31 mouse cellular contexts compared by ENCODE assay signal in genomic region chr2:139817275-139817674, GRCm38 (mm10).
DNase-seq lines count a peak whose midpoint lies in the region; ATAC-seq and TF ChIP-seq lines count a peak whose summit lies in the region.
"Had no signal": no experiment of that assay in that cellular context is flagged by ENCODE, and none has a peak within 500 bp of the region (broad histone marks: within the 10 kb centered on the region; RNA-seq: fewer than 3 reads in every experiment).

No protein-coding gene starts in this region.

- TF ChIP-seq CTCF in kidney, postnatal 0 days (IDR thresholded peaks at IDR 0.05; ENCODE audit: low read depth): no peak; the same call in 1 of the 2 replicates
- TF ChIP-seq CTCF in stomach, postnatal 0 days (IDR thresholded peaks at IDR 0.05; ENCODE audit: low read depth): peak; percentile 35

- H3K4me3 ChIP-seq in forebrain, embryonic 11.5 days (ENCODE audit: low read depth, low read length): no peak overlapping the region
- H3K4me3 ChIP-seq in forebrain, embryonic 15.5 days: no peak overlapping the region
- no peak overlapping the region for H3K4me3 ChIP-seq in kidney, postnatal 0 days (replicated peaks; ENCODE audit: low read depth, low read length)
- H3K4me3 ChIP-seq in neural tube, embryonic 12.5 days: no peak overlapping the region
- no peak overlapping the region for H3K4me3 ChIP-seq in stomach, postnatal 0 days (ENCODE audit: low read depth, low read length)
- H3K4me3 ChIP-seq: erythroblast, embryonic 14.5 days; forebrain, embryonic 13.5 days; heart, embryonic 12.5 days; liver, embryonic 15.5 days; midbrain, embryonic 10.5 days; neural tube, embryonic 15.5 days had no signal

- H3K9me3 ChIP-seq in forebrain, embryonic 11.5 days (ENCODE audit: control insufficient read depth, low read length): no peaks in the 10 kb centered on the region
- no peaks in the 10 kb centered on the region for H3K9me3 ChIP-seq in forebrain, embryonic 15.5 days
- no peaks in the 10 kb centered on the region for H3K9me3 ChIP-seq in kidney, postnatal 0 days (replicated peaks; ENCODE audit: low read length)
- H3K9me3 ChIP-seq in neural tube, embryonic 12.5 days: no peaks in the 10 kb centered on the region
- H3K9me3 ChIP-seq in stomach, postnatal 0 days (ENCODE audit: control insufficient read depth, low read length): no peaks in the 10 kb centered on the region
- H3K9me3 ChIP-seq: forebrain, embryonic 13.5 days; G1E; heart, embryonic 12.5 days; liver, embryonic 15.5 days; midbrain, embryonic 10.5 days; neural tube, embryonic 15.5 days had no signal

- no peak overlapping the region for H3K9ac ChIP-seq in forebrain, embryonic 11.5 days (ENCODE audit: low read length)
- H3K9ac ChIP-seq in forebrain, embryonic 15.5 days (replicated peaks): no peak overlapping the region
- no peak overlapping the region for H3K9ac ChIP-seq in kidney, postnatal 0 days (ENCODE audit: low read depth, low read length)
- no peak overlapping the region for H3K9ac ChIP-seq in neural tube, embryonic 12.5 days
- H3K9ac ChIP-seq in stomach, postnatal 0 days (ENCODE audit: low read length): no peak overlapping the region
- H3K9ac ChIP-seq: forebrain, embryonic 13.5 days; heart, embryonic 12.5 days; hindbrain, embryonic 14.5 days; liver, embryonic 15.5 days; neural tube, embryonic 15.5 days had no signal

- ATAC-seq in forebrain, embryonic 11.5 days (replicated peaks; ENCODE audit: low FRiP score): peak; percentile 28
- no peak for ATAC-seq in forebrain, embryonic 15.5 days (replicated peaks)
- peak; percentile 63 for ATAC-seq in kidney, postnatal 0 days (replicated peaks; ENCODE audit: low FRiP score, low read depth)
- 0 out of 2 replicates have a peak, but pooled peaks have one; percentile 31 for ATAC-seq in neural tube, embryonic 12.5 days (ENCODE audit: low FRiP score, low read depth)
- no peak for ATAC-seq in stomach, postnatal 0 days (ENCODE audit: low FRiP score, low TSS enrichment)
- ATAC-seq: forebrain, embryonic 13.5 days; inflammation-experienced regulatory T-cells, adult 6 months; Patski had no signal

- DNase-seq in forebrain, embryonic 11.5 days (ENCODE audit: low spot score): no peak
- peak; percentile 33 for DNase-seq in kidney, postnatal 0 days (ENCODE audit: low spot score)
- DNase-seq in kidney, adult 9 months: no peak
- no peak for DNase-seq in neural tube, embryonic 10.5 days (ENCODE audit: extremely low spot score, low spot score)
- DNase-seq in stomach, postnatal 0 days (ENCODE audit: low spot score): no peak
- DNase-seq in MN1 (ENCODE audit: low spot score): no peak
- DNase-seq: adrenal gland, adult 2 months; adrenal gland, postnatal 36 days; cerebellum, adult 2 months; cerebellum, postnatal 14 days; gastrocnemius, postnatal 14 days; heart, adult 11 months; heart, postnatal 4 days; kidney, adult 2 months; kidney, postnatal 4 days; layer of hippocampus, postnatal 36 days; left cerebral cortex, postnatal 4 days; retina, postnatal 1 day; right cerebral cortex, postnatal 14 days had no signal

- no peak overlapping the region for H3K4me2 ChIP-seq in forebrain, embryonic 11.5 days (ENCODE audit: low read depth, low read length, severe bottlenecking)
- H3K4me2 ChIP-seq in forebrain, embryonic 15.5 days (replicated peaks): no peak overlapping the region
- no peak overlapping the region for H3K4me2 ChIP-seq in kidney, postnatal 0 days (ENCODE audit: low read length)
- no peak overlapping the region for H3K4me2 ChIP-seq in neural tube, embryonic 12.5 days (replicated peaks)
- H3K4me2 ChIP-seq in stomach, postnatal 0 days (replicated peaks; ENCODE audit: low read depth): no peak overlapping the region
- H3K4me2 ChIP-seq: forebrain, embryonic 13.5 days; heart, embryonic 12.5 days; hindbrain, embryonic 14.5 days; liver, embryonic 15.5 days; neural tube, embryonic 15.5 days had no signal

- H3K27ac ChIP-seq in forebrain, embryonic 11.5 days (ENCODE audit: low read depth, low read length): no peak overlapping the region
- H3K27ac ChIP-seq in forebrain, embryonic 15.5 days (replicated peaks): no peak overlapping the region
- no peak overlapping the region for H3K27ac ChIP-seq in kidney, postnatal 0 days
- no peak overlapping the region for H3K27ac ChIP-seq in neural tube, embryonic 12.5 days
- H3K27ac ChIP-seq in stomach, postnatal 0 days (replicated peaks): no peak overlapping the region
- H3K27ac ChIP-seq: forebrain, embryonic 13.5 days; hindbrain, embryonic 14.5 days; liver, embryonic 15.5 days; midbrain, embryonic 10.5 days; neural tube, embryonic 15.5 days had no signal

- no peaks in the 10 kb centered on the region for H3K4me1 ChIP-seq in forebrain, embryonic 11.5 days (replicated peaks; ENCODE audit: control insufficient read depth, insufficient read depth, low read length)
- H3K4me1 ChIP-seq in forebrain, embryonic 15.5 days: no peaks in the 10 kb centered on the region
- H3K4me1 ChIP-seq in kidney, postnatal 0 days (replicated peaks; ENCODE audit: insufficient read depth, low read length): no peaks in the 10 kb centered on the region
- no peaks in the 10 kb centered on the region for H3K4me1 ChIP-seq in neural tube, embryonic 12.5 days
- H3K4me1 ChIP-seq in stomach, postnatal 0 days (replicated peaks; ENCODE audit: control insufficient read depth, insufficient read depth): peaks cover 4% of the 10 kb centered on the region; the same call in 1 of the 2 replicates
- H3K4me1 ChIP-seq: forebrain, embryonic 13.5 days; heart, embryonic 12.5 days; liver, embryonic 15.5 days; midbrain, embryonic 10.5 days; neural tube, embryonic 15.5 days had no signal

- H3K27me3 ChIP-seq in forebrain, embryonic 11.5 days (ENCODE audit: control insufficient read depth, insufficient read depth, low read length): no peaks in the 10 kb centered on the region
- no peaks in the 10 kb centered on the region for H3K27me3 ChIP-seq in forebrain, embryonic 15.5 days
- H3K27me3 ChIP-seq in kidney, postnatal 0 days (ENCODE audit: insufficient read depth, low read length): no peaks in the 10 kb centered on the region
- no peaks in the 10 kb centered on the region for H3K27me3 ChIP-seq in neural tube, embryonic 12.5 days (replicated peaks)
- no peaks in the 10 kb centered on the region for H3K27me3 ChIP-seq in stomach, postnatal 0 days (ENCODE audit: control insufficient read depth, insufficient read depth, low read length)
- H3K27me3 ChIP-seq: forebrain, embryonic 13.5 days; heart, embryonic 12.5 days; liver, embryonic 15.5 days; neural tube, embryonic 15.5 days; Patski had no signal

- WGBS in forebrain, embryonic 11.5 days: 80% methylated on average over 3 of the region's 3 CpGs
- 76% methylated on average over 3 of the region's 3 CpGs for WGBS in forebrain, embryonic 15.5 days
- 53% methylated on average over 3 of the region's 3 CpGs for WGBS in kidney, postnatal 0 days
- WGBS in neural tube, embryonic 12.5 days: 84% methylated on average over 3 of the region's 3 CpGs
- 86% methylated on average over 3 of the region's 3 CpGs for WGBS in stomach, postnatal 0 days

- no peaks in the 10 kb centered on the region for H3K36me3 ChIP-seq in forebrain, embryonic 11.5 days (ENCODE audit: control insufficient read depth, insufficient read depth, low read length)
- H3K36me3 ChIP-seq in forebrain, embryonic 15.5 days: no peaks in the 10 kb centered on the region
- H3K36me3 ChIP-seq in kidney, postnatal 0 days (ENCODE audit: insufficient read depth, low read length): no peaks in the 10 kb centered on the region
- H3K36me3 ChIP-seq in neural tube, embryonic 12.5 days: no peaks in the 10 kb centered on the region
- H3K36me3 ChIP-seq in stomach, postnatal 0 days (ENCODE audit: control insufficient read depth, insufficient read depth, low read length): no peaks in the 10 kb centered on the region
- H3K36me3 ChIP-seq: G1E; heart, embryonic 12.5 days; liver, embryonic 15.5 days; midbrain, embryonic 10.5 days; neural tube, embryonic 15.5 days had no signal

- no peak for TF ChIP-seq EP300 in stomach, postnatal 0 days (optimal IDR thresholded peaks at IDR 0.05)

Comparison
In these comparisons a context has a peak if more than half of its experiments do, and no peak if none do; other contexts are left out.
1. ATAC-seq: peak in forebrain, embryonic 11.5 days (single experiment), kidney, postnatal 0 days (single experiment) and neural tube, embryonic 12.5 days (single experiment); none in forebrain, embryonic 15.5 days (single experiment) and stomach, postnatal 0 days (single experiment).